Mouse (Mus musculus): ENCODE measurements around the gene Pitpnm2. TPM values are rescaled to one million over a fixed set of nuclear protein-coding genes. Genes with fewer than 3 reads are reported as not detected.

Pitpnm2 gene
- polyA plus RNA-seq, 1 experiment from 2014 or later = 6.6 TPM

- Histone ChIP-seq H3K9ac (replicated peaks; ENCODE audit: low read depth, low read length) (no peak overlapping the region), H3K27ac (ENCODE audit: low read length) (no peak overlapping the region), H3K36me3 (ENCODE audit: control insufficient read depth, insufficient read depth, low read length) (no peaks in the 10 kb centered on the region), H3K4me2 (replicated peaks; ENCODE audit: low read depth, low read length) (no peak overlapping the region), H3K27me3 (ENCODE audit: control insufficient read depth, insufficient read depth, low read length) (no peaks in the 10 kb centered on the region), H3K4me3 (ENCODE audit: low read depth, low read length) (no peak overlapping the region), H3K9me3 (ENCODE audit: control insufficient read depth, low read depth, low read length) (no peaks in the 10 kb centered on the region), H3K4me1 (ENCODE audit: control insufficient read depth, insufficient read depth, low read length) (peaks cover 39% of the 10 kb centered on the region)
- WGBS = 87% methylated on average over 3 of the region's 3 CpGs
- ATAC-seq (ENCODE audit: insufficient number of reproducible peaks, insufficient read depth, low FRiP score, low read depth) = no peak
These were observed 80.3 kb downstream of the Pitpnm2 start for GRCm38 (mm10) chr5:124169224-124169621.

- WGBS = 84% methylated on average over 12 of the region's 12 CpGs
- no peaks in the 10 kb centered on the region for H3K27me3 ChIP-seq (ENCODE audit: control insufficient read depth, insufficient read depth, low read length)
- H3K9me3 ChIP-seq (ENCODE audit: control insufficient read depth, low read depth, low read length) = no peaks in the 10 kb centered on the region
- no peak overlapping the region for H3K4me3 ChIP-seq (ENCODE audit: low read depth, low read length)
- peaks cover 38% of the 10 kb centered on the region for H3K4me1 ChIP-seq (ENCODE audit: control insufficient read depth, insufficient read depth, low read length)
- no peak overlapping the region for H3K4me2 ChIP-seq (replicated peaks; ENCODE audit: low read depth, low read length)
- H3K27ac ChIP-seq (ENCODE audit: low read length) = no peak overlapping the region
- no peak for ATAC-seq (ENCODE audit: insufficient number of reproducible peaks, insufficient read depth, low FRiP score, low read depth)
- no peak overlapping the region for H3K9ac ChIP-seq (replicated peaks; ENCODE audit: low read depth, low read length)
- no peaks in the 10 kb centered on the region for H3K36me3 ChIP-seq (ENCODE audit: control insufficient read depth, insufficient read depth, low read length)
These were observed 80.9 kb downstream of the Pitpnm2 start for GRCm38 (mm10) chr5:124168428-124169223.

- H3K4me2 ChIP-seq (replicated peaks; ENCODE audit: low read depth, low read length) = no peak overlapping the region
- no peaks in the 10 kb centered on the region for H3K9me3 ChIP-seq (ENCODE audit: control insufficient read depth, low read depth, low read length)
- H3K36me3 ChIP-seq (ENCODE audit: control insufficient read depth, insufficient read depth, low read length) = no peaks in the 10 kb centered on the region
- no peak overlapping the region for H3K4me3 ChIP-seq (ENCODE audit: low read depth, low read length)
- H3K9ac ChIP-seq (replicated peaks; ENCODE audit: low read depth, low read length) = no peak overlapping the region
- no peak overlapping the region for H3K27ac ChIP-seq (ENCODE audit: low read length)
- 64% methylated on average over 10 of the region's 10 CpGs for WGBS
- H3K4me1 ChIP-seq (ENCODE audit: control insufficient read depth, insufficient read depth, low read length) = peaks cover 39% of the 10 kb centered on the region
- no peak for ATAC-seq (ENCODE audit: insufficient number of reproducible peaks, insufficient read depth, low FRiP score, low read depth)
- no peaks in the 10 kb centered on the region for H3K27me3 ChIP-seq (ENCODE audit: control insufficient read depth, insufficient read depth, low read length)
These were observed 81.9 kb downstream of the Pitpnm2 start for GRCm38 (mm10) chr5:124167621-124168020.

GRCm38 (mm10) chr5:124166741-124167140 lies 82.8 kb downstream of the Pitpnm2 start:
- no peak overlapping the region for H3K4me2 ChIP-seq (replicated peaks; ENCODE audit: low read depth, low read length)
- H3K9me3 ChIP-seq (ENCODE audit: control insufficient read depth, low read depth, low read length) = no peaks in the 10 kb centered on the region
- no peaks in the 10 kb centered on the region for H3K36me3 ChIP-seq (ENCODE audit: control insufficient read depth, insufficient read depth, low read length)
- H3K4me3 ChIP-seq (ENCODE audit: low read depth, low read length) = no peak overlapping the region
- H3K27me3 ChIP-seq (ENCODE audit: control insufficient read depth, insufficient read depth, low read length) = no peaks in the 10 kb centered on the region
- peaks cover 38% of the 10 kb centered on the region for H3K4me1 ChIP-seq (ENCODE audit: control insufficient read depth, insufficient read depth, low read length)
- H3K9ac ChIP-seq (replicated peaks; ENCODE audit: low read depth, low read length) = no peak overlapping the region
- no peak overlapping the region; the same call in 1 of the 2 replicates for H3K27ac ChIP-seq (ENCODE audit: low read length)
- ATAC-seq (ENCODE audit: insufficient number of reproducible peaks, insufficient read depth, low FRiP score, low read depth) = no peak

- ATAC-seq (ENCODE audit: insufficient number of reproducible peaks, insufficient read depth, low FRiP score, low read depth) = peak; percentile 51; the same call in 1 of the 2 replicates
- peak overlapping the region; percentile 76 for H3K27ac ChIP-seq (ENCODE audit: low read length)
- no peak overlapping the region for H3K4me3 ChIP-seq (ENCODE audit: low read depth, low read length)
- H3K36me3 ChIP-seq (ENCODE audit: control insufficient read depth, insufficient read depth, low read length) = no peaks in the 10 kb centered on the region
- H3K27me3 ChIP-seq (ENCODE audit: control insufficient read depth, insufficient read depth, low read length) = no peaks in the 10 kb centered on the region
- WGBS = 33% methylated on average over 15 of the region's 15 CpGs
- peaks cover 37% of the 10 kb centered on the region for H3K4me1 ChIP-seq (ENCODE audit: control insufficient read depth, insufficient read depth, low read length)
- H3K9me3 ChIP-seq (ENCODE audit: control insufficient read depth, low read depth, low read length) = no peaks in the 10 kb centered on the region
- no peak overlapping the region for H3K9ac ChIP-seq (replicated peaks; ENCODE audit: low read depth, low read length)
- no peak overlapping the region for H3K4me2 ChIP-seq (replicated peaks; ENCODE audit: low read depth, low read length)
These were observed 83.7 kb downstream of the Pitpnm2 start for GRCm38 (mm10) chr5:124165622-124166570.

- Histone ChIP-seq H3K27ac (ENCODE audit: low read length) (no peak overlapping the region), H3K36me3 (ENCODE audit: control insufficient read depth, insufficient read depth, low read length) (no peaks in the 10 kb centered on the region), H3K4me2 (replicated peaks; ENCODE audit: low read depth, low read length) (no peak overlapping the region), H3K9me3 (ENCODE audit: control insufficient read depth, low read depth, low read length) (no peaks in the 10 kb centered on the region), H3K9ac (replicated peaks; ENCODE audit: low read depth, low read length) (no peak overlapping the region), H3K4me3 (ENCODE audit: low read depth, low read length) (no peak overlapping the region), H3K27me3 (ENCODE audit: control insufficient read depth, insufficient read depth, low read length) (no peaks in the 10 kb centered on the region), H3K4me1 (ENCODE audit: control insufficient read depth, insufficient read depth, low read length) (peaks cover 46% of the 10 kb centered on the region)
- WGBS = 88% methylated on average over 11 of the region's 11 CpGs
- ATAC-seq (ENCODE audit: insufficient number of reproducible peaks, insufficient read depth, low FRiP score, low read depth) = no peak
These were observed 86.1 kb downstream of the Pitpnm2 start for GRCm38 (mm10) chr5:124163445-124163844.

GRCm38 (mm10) chr5:124162577-124162976 lies 87.0 kb downstream of the Pitpnm2 start:
- no peak overlapping the region for H3K4me2 ChIP-seq (replicated peaks; ENCODE audit: low read depth, low read length)
- no peaks in the 10 kb centered on the region for H3K27me3 ChIP-seq (ENCODE audit: control insufficient read depth, insufficient read depth, low read length)
- no peaks in the 10 kb centered on the region for H3K36me3 ChIP-seq (ENCODE audit: control insufficient read depth, insufficient read depth, low read length)
- no peak for ATAC-seq (ENCODE audit: insufficient number of reproducible peaks, insufficient read depth, low FRiP score, low read depth)
- 50% methylated on average over 5 of the region's 5 CpGs for WGBS
- H3K4me3 ChIP-seq (ENCODE audit: low read depth, low read length) = no peak overlapping the region
- H3K9me3 ChIP-seq (ENCODE audit: control insufficient read depth, low read depth, low read length) = no peaks in the 10 kb centered on the region
- no peak overlapping the region for H3K9ac ChIP-seq (replicated peaks; ENCODE audit: low read depth, low read length)
- H3K4me1 ChIP-seq (ENCODE audit: control insufficient read depth, insufficient read depth, low read length) = peaks cover 41% of the 10 kb centered on the region
- H3K27ac ChIP-seq (ENCODE audit: low read length) = no peak overlapping the region

GRCm38 (mm10) chr5:124161831-124162230 lies 87.7 kb downstream of the Pitpnm2 start:
- Histone ChIP-seq H3K27ac (ENCODE audit: low read length) (no peak overlapping the region), H3K9me3 (ENCODE audit: control insufficient read depth, low read depth, low read length) (no peaks in the 10 kb centered on the region), H3K4me1 (ENCODE audit: control insufficient read depth, insufficient read depth, low read length) (peaks cover 35% of the 10 kb centered on the region), H3K36me3 (ENCODE audit: control insufficient read depth, insufficient read depth, low read length) (no peaks in the 10 kb centered on the region), H3K9ac (replicated peaks; ENCODE audit: low read depth, low read length) (no peak overlapping the region), H3K27me3 (ENCODE audit: control insufficient read depth, insufficient read depth, low read length) (no peaks in the 10 kb centered on the region), H3K4me3 (ENCODE audit: low read depth, low read length) (no peak overlapping the region), H3K4me2 (replicated peaks; ENCODE audit: low read depth, low read length) (no peak overlapping the region)
- WGBS = 23% methylated on average over 10 of the region's 10 CpGs
- no peak for ATAC-seq (ENCODE audit: insufficient number of reproducible peaks, insufficient read depth, low FRiP score, low read depth)
